Mouse (Mus musculus) myocyte (in vitro differentiated cells): Measurements from ENCODE around the gene Wdr25. TPM values are rescaled to one million over a fixed set of nuclear protein-coding genes. Genes with fewer than 3 reads are reported as not detected.
A peak's percentile ranks its signal among the peaks of the same experiment; 100 is the strongest.

ENCODE experiments used
- H3K27me3 ChIP-seq: one replicate; pipeline ENCODE4 v1.6.1; 2011; ENCODE audit not compliant: control insufficient read depth, insufficient read depth, insufficient read length
- H3K36me3 ChIP-seq: one replicate; pipeline ENCODE4 v1.6.1; 2011; ENCODE audit not compliant: control insufficient read depth, insufficient read depth
- H3K4me2 ChIP-seq: one replicate; pipeline ENCODE4 v1.6.1; 2011; ENCODE audit warnings: low read depth, control low read depth
- H3K4me3 ChIP-seq: one replicate; pipeline ENCODE4 v1.5.1; 2011; ENCODE audit warnings: mild to moderate bottlenecking, control low read depth, moderate library complexity
- H3K79me2 ChIP-seq: one replicate; pipeline ENCODE4 v1.6.1; 2011; ENCODE audit not compliant: control insufficient read depth, insufficient read depth
- H3ac ChIP-seq: one replicate; pipeline ENCODE4 v1.6.1; 2011; ENCODE audit not compliant: control insufficient read depth, insufficient read length
- CEBPB ChIP-seq: IDR thresholded peaks from 2 replicates; pipeline ENCODE4 v1.6.1; 2011; ENCODE audit warnings: mild to moderate bottlenecking, moderate library complexity; ENCODE audit not compliant: poor library complexity, insufficient read depth, severe bottlenecking
- E2F4 ChIP-seq: IDR thresholded peaks from one replicate; pipeline ENCODE4 v1.6.1; 2011; ENCODE audit warnings: mild to moderate bottlenecking, control low read depth, moderate library complexity; ENCODE audit not compliant: insufficient read depth
- MAX ChIP-seq: IDR thresholded peaks from one replicate; pipeline ENCODE4 v1.6.1; 2011; ENCODE audit warnings: low read depth, mild to moderate bottlenecking, control low read depth
- MYOD1 ChIP-seq, 3 experiments: IDR thresholded peaks; one replicate each; pipeline ENCODE4 v1.6.1; 2011; ENCODE audit warnings: control low read depth in 2 of 3, low read depth in 2 of 3, mild to moderate bottlenecking in 2 of 3, moderate library complexity in 1 of 3; ENCODE audit not compliant: insufficient read length in 2 of 3, control insufficient read depth in 1 of 3
- MYOG ChIP-seq, 3 experiments: IDR thresholded peaks; one replicate each; pipeline ENCODE4 v1.6.1; 2011; ENCODE audit warnings: control low read depth in 2 of 3, low read depth in 2 of 3, mild to moderate bottlenecking in 2 of 3; ENCODE audit not compliant: insufficient read length in 2 of 3, control insufficient read depth in 1 of 3, insufficient read depth in 1 of 3
- POLR2A ChIP-seq: IDR thresholded peaks from one replicate; pipeline ENCODE4 v1.6.1; 2011; ENCODE audit warnings: low read depth, mild to moderate bottlenecking, control low read depth, moderate library complexity; ENCODE audit not compliant: insufficient read length
- POLR2AphosphoS2 ChIP-seq: IDR thresholded peaks from one replicate; pipeline ENCODE4 v1.6.1; 2011; ENCODE audit warnings: low read depth, control low read depth; ENCODE audit not compliant: insufficient read length
- REST ChIP-seq: IDR thresholded peaks from one replicate; pipeline ENCODE4 v1.6.1; 2011; ENCODE audit warnings: mild to moderate bottlenecking, control low read depth, moderate library complexity; ENCODE audit not compliant: insufficient read depth, insufficient read length
- SRF ChIP-seq: IDR thresholded peaks from one replicate; pipeline ENCODE4 v1.6.1; 2011; ENCODE audit warnings: low read depth; ENCODE audit not compliant: control insufficient read depth, insufficient read length
- TCF12 ChIP-seq: IDR thresholded peaks from one replicate; pipeline ENCODE4 v1.6.1; 2011; ENCODE audit warnings: mild to moderate bottlenecking, control low read depth; ENCODE audit not compliant: poor library complexity, insufficient read depth, severe bottlenecking
- TCF3 ChIP-seq: IDR thresholded peaks from one replicate; pipeline ENCODE4 v1.6.1; 2011; ENCODE audit warnings: low read depth, control low read depth; ENCODE audit not compliant: insufficient read length
- USF1 ChIP-seq: IDR thresholded peaks from one replicate; pipeline ENCODE4 v1.6.1; 2011; ENCODE audit warnings: low read depth, mild to moderate bottlenecking, control low read depth, moderate library complexity
- polyA plus RNA-seq: library from polyadenylated mRNA; unstranded; fragments of >200 nt; fragmentation: generic; extraction: Trizol; gene quantifications from one replicate; pipeline ENCODE4 v1.2.1, GENCODE M21; 2012; ENCODE audit warnings: missing spikeins

The Wdr25 gene
- polyA plus RNA-seq, 1 experiment = 14.0 TPM

DNA sequence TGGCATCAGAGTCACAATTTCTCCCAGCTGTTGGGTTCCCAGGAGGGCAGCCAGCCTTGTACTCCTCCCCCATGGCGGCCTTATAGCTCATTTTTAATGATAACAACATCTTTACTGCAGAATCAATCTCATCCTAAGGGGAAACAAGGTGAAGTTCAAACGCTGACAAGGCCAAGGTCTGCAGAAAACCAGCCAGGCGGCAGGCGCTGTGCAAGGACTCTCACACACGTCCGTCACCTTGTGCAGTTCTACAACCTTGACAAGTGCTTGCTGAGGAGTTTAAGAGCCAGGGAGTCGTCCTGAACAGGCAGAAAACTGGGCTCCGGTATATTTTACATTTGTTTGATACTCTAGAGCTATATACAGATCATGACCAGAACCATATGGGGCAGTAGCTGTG, 10.7 kb upstream of the Wdr25 start:
- H3K4me3 ChIP-seq = no peak overlapping the region
- H3K79me2 ChIP-seq = peaks cover 43% of the 10 kb centered on the region
- no peak overlapping the region for H3K4me2 ChIP-seq
- TF ChIP-seq POLR2AphosphoS2 (peak; percentile 8), TCF3 (no peak), POLR2A (no peak), REST (no peak), MYOG (IDR thresholded peaks at IDR 0.05; ENCODE audit: control insufficient read depth in 1 of 3, insufficient read depth in 1 of 3, insufficient read length in 2 of 3, low read depth in 2 of 3) (no peak), SRF (no peak), TCF12 (no peak), MYOD1 (IDR thresholded peaks at IDR 0.05; ENCODE audit: control insufficient read depth in 1 of 3, insufficient read length in 2 of 3, low read depth in 2 of 3) (no peak)
- peaks cover 77% of the 10 kb centered on the region for H3K36me3 ChIP-seq
- H3ac ChIP-seq = no peak overlapping the region
- no peaks in the 10 kb centered on the region for H3K27me3 ChIP-seq

DNA sequence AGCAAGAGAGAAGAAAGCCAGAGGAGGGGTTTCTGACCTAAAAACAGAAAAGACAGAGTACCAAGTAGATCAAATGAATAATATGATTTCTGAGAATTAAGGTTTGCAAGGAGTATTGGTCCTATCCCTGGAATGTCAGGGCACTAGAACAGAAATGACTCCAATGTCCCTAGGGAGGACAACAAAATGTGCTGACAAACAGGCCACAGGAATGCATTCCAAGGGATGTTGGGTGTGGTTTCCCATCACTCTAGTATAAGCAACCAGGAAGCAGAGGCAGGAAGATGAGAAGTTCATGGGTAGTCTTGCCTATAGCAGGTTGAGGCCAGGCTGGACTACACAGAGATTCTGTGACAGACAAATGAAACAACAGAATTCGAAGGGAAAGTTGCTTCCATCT, 7.5 kb upstream of the Wdr25 start:
- Histone ChIP-seq H3K27me3 (no peaks in the 10 kb centered on the region), H3K4me3 (no peak overlapping the region), H3ac (no peak overlapping the region), H3K36me3 (peaks cover 82% of the 10 kb centered on the region), H3K4me2 (no peak overlapping the region), H3K79me2 (peaks cover 75% of the 10 kb centered on the region)
- TF ChIP-seq TCF3 = no peak
- no peak for TF ChIP-seq CEBPB
- TF ChIP-seq POLR2AphosphoS2 = no peak
- no peak for TF ChIP-seq E2F4
- no peak for TF ChIP-seq REST
- no peak for TF ChIP-seq SRF
- no peak for TF ChIP-seq MYOG (IDR thresholded peaks at IDR 0.05; ENCODE audit: control insufficient read depth in 1 of 3, insufficient read depth in 1 of 3, insufficient read length in 2 of 3, low read depth in 2 of 3)
- TF ChIP-seq MYOD1 (IDR thresholded peaks at IDR 0.05; ENCODE audit: control insufficient read depth in 1 of 3, insufficient read length in 2 of 3, low read depth in 2 of 3) = no peak
- no peak for TF ChIP-seq POLR2A
- TF ChIP-seq TCF12 = no peak
- no peak for TF ChIP-seq USF1
- no peak for TF ChIP-seq MAX

DNA sequence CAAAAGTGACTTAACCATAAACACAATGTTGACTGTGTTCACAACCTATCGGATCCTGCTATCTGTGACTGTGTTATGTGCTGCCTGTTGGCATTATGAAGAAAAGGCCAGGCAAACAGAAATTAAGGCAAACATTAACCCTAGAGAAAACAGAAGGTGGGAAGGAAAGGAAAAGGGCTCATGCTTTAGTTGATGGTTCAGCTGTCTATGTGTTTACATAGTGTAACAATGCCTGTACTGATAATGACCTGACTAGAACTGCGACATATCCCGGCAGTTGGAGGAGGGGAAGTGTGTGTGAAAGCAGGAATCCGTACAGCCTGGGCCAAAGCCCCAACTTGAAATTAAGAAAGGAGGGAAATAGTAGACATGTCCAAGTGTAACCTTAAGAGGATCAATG, 6.4 kb upstream of the Wdr25 start:
- Histone ChIP-seq H3K27me3 (no peaks in the 10 kb centered on the region), H3K36me3 (peaks cover 80% of the 10 kb centered on the region), H3K79me2 (peaks cover 86% of the 10 kb centered on the region), H3K4me3 (no peak overlapping the region), H3K4me2 (no peak overlapping the region), H3ac (no peak overlapping the region)
- TF ChIP-seq MYOG (IDR thresholded peaks at IDR 0.05; ENCODE audit: control insufficient read depth in 1 of 3, insufficient read depth in 1 of 3, insufficient read length in 2 of 3, low read depth in 2 of 3) = no peak
- TF ChIP-seq E2F4 = no peak
- no peak for TF ChIP-seq CEBPB
- TF ChIP-seq MYOD1 (IDR thresholded peaks at IDR 0.05; ENCODE audit: control insufficient read depth in 1 of 3, insufficient read length in 2 of 3, low read depth in 2 of 3) = no peak
- TF ChIP-seq REST = no peak
- no peak for TF ChIP-seq POLR2AphosphoS2
- no peak for TF ChIP-seq SRF
- TF ChIP-seq MAX = no peak
- TF ChIP-seq POLR2A = no peak
- no peak for TF ChIP-seq USF1
- TF ChIP-seq TCF12 = no peak
- TF ChIP-seq TCF3 = no peak

DNA sequence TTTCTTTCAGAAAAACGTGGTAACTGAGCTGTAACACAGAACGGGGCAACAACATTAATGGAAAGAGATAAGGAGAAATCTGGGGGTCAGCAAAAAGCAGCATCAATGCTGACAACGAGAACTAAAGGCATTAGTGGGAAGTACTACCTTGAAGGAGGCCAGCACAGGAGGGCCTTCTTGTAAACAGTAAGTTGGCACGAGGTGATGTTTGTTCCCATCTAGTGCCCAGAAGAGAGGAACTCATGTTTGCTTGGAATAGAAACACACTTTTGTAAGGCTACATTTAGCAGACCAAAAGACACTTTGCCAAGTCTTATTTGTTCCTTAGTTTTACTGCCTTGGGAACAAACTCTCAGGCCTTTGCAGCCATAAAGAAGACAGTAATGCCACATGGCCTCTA, 4.8 kb upstream of the Wdr25 start:
- H3K79me2 ChIP-seq = peaks cover 92% of the 10 kb centered on the region
- no peak overlapping the region for H3K4me2 ChIP-seq
- H3ac ChIP-seq = no peak overlapping the region
- TF ChIP-seq TCF12 = no peak
- TF ChIP-seq USF1 = no peak
- no peak for TF ChIP-seq E2F4
- TF ChIP-seq REST = no peak
- TF ChIP-seq SRF = no peak
- no peak for TF ChIP-seq CEBPB
- TF ChIP-seq MYOG (IDR thresholded peaks at IDR 0.05; ENCODE audit: control insufficient read depth in 1 of 3, insufficient read depth in 1 of 3, insufficient read length in 2 of 3, low read depth in 2 of 3) = no peak
- no peak for TF ChIP-seq MAX
- TF ChIP-seq POLR2AphosphoS2 = no peak
- no peak for TF ChIP-seq MYOD1 (IDR thresholded peaks at IDR 0.05; ENCODE audit: control insufficient read depth in 1 of 3, insufficient read length in 2 of 3, low read depth in 2 of 3)
- TF ChIP-seq POLR2A = no peak
- peaks cover 67% of the 10 kb centered on the region for H3K36me3 ChIP-seq
- H3K27me3 ChIP-seq = no peaks in the 10 kb centered on the region
- no peak overlapping the region for H3K4me3 ChIP-seq

DNA sequence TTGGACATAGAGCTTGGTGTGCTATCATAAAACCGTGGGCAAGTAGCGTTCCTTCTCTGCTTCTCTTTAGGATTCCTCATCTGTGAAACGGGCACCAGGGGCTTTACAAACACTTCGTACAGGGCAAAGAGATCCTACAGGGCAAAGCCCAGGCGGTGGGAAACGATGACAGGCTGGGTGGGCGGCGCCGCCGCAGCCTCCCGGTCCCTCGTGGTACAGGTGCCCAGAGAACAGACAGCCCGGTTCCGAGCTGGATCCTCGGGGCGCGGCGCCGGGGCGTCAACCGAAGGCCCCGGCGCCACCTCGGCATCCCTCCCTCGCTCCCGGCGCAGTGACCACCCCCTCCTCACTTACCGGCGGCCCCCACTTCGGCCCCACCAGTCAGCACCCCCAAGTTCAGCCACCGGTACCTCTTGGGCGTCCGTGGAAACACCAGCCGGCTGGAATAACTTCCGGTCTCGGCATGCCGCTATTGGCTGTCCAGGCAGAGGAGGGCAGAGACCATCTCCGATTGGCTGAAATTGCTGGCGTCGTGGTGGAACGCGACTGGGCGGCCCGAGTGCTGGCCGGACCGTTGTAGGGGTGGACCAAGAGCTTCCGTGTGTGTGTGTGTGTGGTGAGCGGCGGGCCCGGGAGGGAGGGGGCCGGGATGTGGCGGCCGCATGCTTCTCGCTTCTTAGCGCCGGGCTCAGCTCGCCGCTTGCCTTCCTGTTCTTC, 442 bp downstream of the Wdr25 start, which contains the start of gene Wars:
Gene Wars, minus strand, starts transcription at position 460 of the 717 bp plus-strand sequence.
- Histone ChIP-seq H3K27me3 (no peaks in the 10 kb centered on the region), H3K4me2 (peak within 1 kb of the TSS; percentile 97), H3ac (peak within 1 kb of the TSS; percentile 60), H3K36me3 (peaks cover 26% of the 10 kb centered on the region), H3K4me3 (peak within 1 kb of the TSS; percentile 78), H3K79me2 (peaks cover 52% of the 10 kb centered on the region)
- TF ChIP-seq POLR2AphosphoS2 = peak; percentile 73
- no peak for TF ChIP-seq TCF12
- peak in 1 of 3 experiments; percentile 32 for TF ChIP-seq MYOG (IDR thresholded peaks at IDR 0.05; ENCODE audit: control insufficient read depth in 1 of 3, insufficient read depth in 1 of 3, insufficient read length in 2 of 3, low read depth in 2 of 3)
- TF ChIP-seq POLR2A = peak; percentile 81
- TF ChIP-seq E2F4 = no peak
- peak; percentile 50 for TF ChIP-seq SRF
- TF ChIP-seq MYOD1 (IDR thresholded peaks at IDR 0.05; ENCODE audit: control insufficient read depth in 1 of 3, insufficient read length in 2 of 3, low read depth in 2 of 3) = peak in 1 of 3 experiments; percentile 18
- no peak for TF ChIP-seq MAX
